30 mouse cellular contexts compared by ENCODE assay signal in genomic region chr19:5410641-5411040, GRCm38 (mm10). TPM values are rescaled to one million over a fixed set of nuclear protein-coding genes. Genes with fewer than 3 reads are reported as not detected.
DNase-seq lines count a peak whose midpoint lies in the region; ATAC-seq and TF ChIP-seq lines count a peak whose summit lies in the region.
"Had no signal": no experiment of that assay in that cellular context is flagged by ENCODE, and none has a peak within 500 bp of the region (broad histone marks: within the 10 kb centered on the region; RNA-seq: fewer than 3 reads in every experiment).

No protein-coding gene starts in this region.

- H3K9ac ChIP-seq in lung, embryonic 16.5 days (ENCODE audit: low read length): no peak overlapping the region
- H3K9ac ChIP-seq: embryonic facial prominence, embryonic 13.5 days; embryonic facial prominence, embryonic 15.5 days; forebrain, embryonic 12.5 days had no signal

- H3K4me1 ChIP-seq in lung, embryonic 16.5 days (replicated peaks; ENCODE audit: control insufficient read depth, insufficient read depth, low read length): peaks cover 12% of the 10 kb centered on the region
- H3K4me1 ChIP-seq in lung, adult 2 months (ENCODE audit: control insufficient read depth, insufficient read depth, low read length): peaks cover 15% of the 10 kb centered on the region

- no peak for DNase-seq in gastrocnemius, adult 2 months
- no peak for DNase-seq in gastrocnemius, adult 8-10 months (ENCODE audit: low spot score in 2 of 2)
- no peak for DNase-seq in lung, adult 2 months
- DNase-seq in lung, postnatal 10 days: peak; percentile 69
- no peak for DNase-seq in lung, postnatal 36 days
- DNase-seq: adrenal gland, adult 8-10 months; adrenal gland, postnatal 14 days; adrenal gland, postnatal 36 days; B cell, adult 2 months; cerebellum, adult 11-12 months; cerebellum, adult 2 months; cerebellum, adult 9-10 months; cerebellum, postnatal 10 days; cerebellum, postnatal 36 days; embryo, embryonic 11 days had no signal

- TF ChIP-seq POLR2A in lung, adult 2 months (IDR thresholded peaks at IDR 0.05; ENCODE audit: borderline replicate concordance, extremely low read depth, low read depth, low read length): no peak

- H3K9me3 ChIP-seq in lung, embryonic 16.5 days (ENCODE audit: control insufficient read depth, low read length): no peaks in the 10 kb centered on the region
- H3K9me3 ChIP-seq: embryonic facial prominence, embryonic 13.5 days; embryonic facial prominence, embryonic 15.5 days; forebrain, embryonic 10.5 days; forebrain, embryonic 12.5 days; G1E had no signal

- H3K4me3 ChIP-seq in gastrocnemius, adult 2 months: peak overlapping the region; percentile 73
- no peak overlapping the region for H3K4me3 ChIP-seq in lung, embryonic 16.5 days (ENCODE audit: low read length)
- no peak overlapping the region for H3K4me3 ChIP-seq in lung, adult 2 months (replicated peaks; ENCODE audit: extremely low read depth, low read depth, low read length)
- H3K4me3 ChIP-seq: embryonic facial prominence, embryonic 13.5 days; embryonic facial prominence, embryonic 15.5 days; erythroblast, embryonic 14.5 days; forebrain, embryonic 10.5 days; forebrain, embryonic 12.5 days had no signal

- peak; percentile 24; the same call in 1 of the 2 replicates for ATAC-seq in lung, embryonic 16.5 days (ENCODE audit: low read depth)
- ATAC-seq: activated CD4-positive, CD25-positive, alpha-beta regulatory T cell, adult 4 months; CD4-positive, CD25-positive, alpha-beta regulatory T cell, adult 4 months; forebrain, embryonic 14.5 days; forebrain, embryonic 16.5 days; Patski had no signal

- H3K36me3 ChIP-seq in lung, embryonic 16.5 days (ENCODE audit: control insufficient read depth, insufficient read depth, low read length): no peaks in the 10 kb centered on the region
- H3K36me3 ChIP-seq: embryonic facial prominence, embryonic 13.5 days; embryonic facial prominence, embryonic 15.5 days; forebrain, embryonic 10.5 days; forebrain, embryonic 12.5 days had no signal

- H3K27me3 ChIP-seq in lung, embryonic 16.5 days (ENCODE audit: control insufficient read depth, insufficient read depth, low read depth, low read length): no peaks in the 10 kb centered on the region
- H3K27me3 ChIP-seq: CH12.LX; embryonic facial prominence, embryonic 13.5 days; embryonic facial prominence, embryonic 15.5 days; forebrain, embryonic 12.5 days; Patski had no signal

- 47% methylated on average over 5 of the region's 5 CpGs for WGBS in lung, embryonic 16.5 days
- 71% methylated on average over 5 of the region's 5 CpGs for WGBS in lung, adult 2 months

- intact Hi-C loops in gastrocnemius, adult 2 months (cut with DNase I): no loop called here

- no peak overlapping the region for H3K4me2 ChIP-seq in lung, embryonic 16.5 days (ENCODE audit: low read depth, low read length)
- H3K4me2 ChIP-seq: embryonic facial prominence, embryonic 13.5 days; embryonic facial prominence, embryonic 15.5 days; forebrain, embryonic 12.5 days had no signal

- peak overlapping the region; percentile 91 for H3K27ac ChIP-seq in gastrocnemius, adult 2 months
- H3K27ac ChIP-seq in lung, embryonic 16.5 days (ENCODE audit: low read length): no peak overlapping the region
- H3K27ac ChIP-seq: embryonic facial prominence, embryonic 13.5 days; embryonic facial prominence, embryonic 15.5 days; forebrain, embryonic 10.5 days; forebrain, embryonic 12.5 days had no signal

- TF ChIP-seq CTCF in gastrocnemius, adult 2 months (IDR thresholded peaks at IDR 0.05): no peak
- no peak for TF ChIP-seq CTCF in lung, adult 2 months (IDR thresholded peaks at IDR 0.05; ENCODE audit: insufficient read depth, low read length)

RNA-seq across cellular contexts. Expression of gene Tsga10ip, which starts 8.3 kb away (rescaled TPM):
- total RNA-seq in gastrocnemius, adult 2 months (2021): 1 to 10 TPM; 1.3 to 2.7 TPM
- total RNA-seq in gastrocnemius, adult 8-10 months (2022): 1 to 10 TPM in 3 of 4 experiments, under 1 TPM in 1; 0.96 to 2.4 (median 2.0) TPM
- polyA plus RNA-seq in lung, embryonic 16.5 days (2015; fragmentation: Nextera tagmentation; extraction: Ambion mirVana): 1.3 and 1.5 TPM in 2 replicates
- not detected in 2 replicates for polyA plus RNA-seq in lung, adult 2 months (2012; rRNA removed)
- total RNA-seq: adrenal gland, postnatal 14 days; adrenal gland, postnatal 36 days; common myeloid progenitor, adult 5-6 weeks had no signal
- polyA plus RNA-seq: activated CD4-positive, CD25-positive, alpha-beta regulatory T cell, adult 4 months; CD4-positive, CD25-positive, alpha-beta regulatory T cell, adult 4 months; cerebellum, adult 2 months; embryonic facial prominence, embryonic 13.5 days; erythroblast, embryonic 14.5 days; forebrain, embryonic 10.5 days; forebrain, embryonic 12.5 days; forebrain, embryonic 14.5 days; forebrain, embryonic 16.5 days had no signal

RNA-seq across cellular contexts. Expression of gene Drap1, which starts 14.1 kb away (rescaled TPM):
- 100 to 1,000 TPM; 503 to 688 TPM for total RNA-seq in gastrocnemius, adult 2 months (2021)
- 100 to 1,000 TPM; 727 to 752 (median 743) TPM for total RNA-seq in gastrocnemius, adult 8-10 months (2022)
- polyA plus RNA-seq in lung, embryonic 16.5 days (2015; fragmentation: Nextera tagmentation; extraction: Ambion mirVana): 263 and 265 TPM in 2 replicates
- 151 and 176 TPM in 2 replicates for polyA plus RNA-seq in lung, adult 2 months (2012; rRNA removed)

RNA-seq across cellular contexts. Expression of gene AI837181, which starts 14.3 kb away (rescaled TPM):
- 10 to 100 TPM; 34.0 to 38.0 TPM for total RNA-seq in gastrocnemius, adult 2 months (2021)
- 10 to 100 TPM; 33.7 to 38.3 (median 35.8) TPM for total RNA-seq in gastrocnemius, adult 8-10 months (2022)
- 20.7 and 28.3 TPM in 2 replicates for polyA plus RNA-seq in lung, embryonic 16.5 days (2015; fragmentation: Nextera tagmentation; extraction: Ambion mirVana)
- 85.2 and 86.7 TPM in 2 replicates for polyA plus RNA-seq in lung, adult 2 months (2012; rRNA removed)

RNA-seq across cellular contexts. Expression of gene Sart1, which starts 22.1 kb away (rescaled TPM):
- 10 to 100 TPM; 40.1 to 50.3 TPM for total RNA-seq in gastrocnemius, adult 2 months (2021)
- 10 to 100 TPM; 40.2 to 52.1 (median 45.3) TPM for total RNA-seq in gastrocnemius, adult 8-10 months (2022)
- 67.4 and 69.7 TPM in 2 replicates for polyA plus RNA-seq in lung, embryonic 16.5 days (2015; fragmentation: Nextera tagmentation; extraction: Ambion mirVana)
- 15.6 and 35.7 TPM in 2 replicates for polyA plus RNA-seq in lung, adult 2 months (2012; rRNA removed)

RNA-seq across cellular contexts. Expression of gene Fosl1, which starts 36.7 kb away (rescaled TPM):
- total RNA-seq in gastrocnemius, adult 2 months (2021): not detected
- not detected for total RNA-seq in gastrocnemius, adult 8-10 months (2022)
- polyA plus RNA-seq in lung, embryonic 16.5 days (2015; fragmentation: Nextera tagmentation; extraction: Ambion mirVana): not detected in 2 replicates
- polyA plus RNA-seq in lung, adult 2 months (2012; rRNA removed): 0.34 and 0.36 TPM in 2 replicates
- total RNA-seq: CH12.LX had no signal
- polyA plus RNA-seq: activated CD4-positive, CD25-positive, alpha-beta regulatory T cell, adult 4 months; CD4-positive, CD25-positive, alpha-beta regulatory T cell, adult 4 months; cerebellum, adult 2 months; embryonic facial prominence, embryonic 11.5 days; embryonic facial prominence, embryonic 13.5 days; embryonic facial prominence, embryonic 15.5 days; forebrain, embryonic 10.5 days; forebrain, embryonic 12.5 days; forebrain, embryonic 14.5 days; forebrain, embryonic 16.5 days had no signal
